Mouse (Mus musculus) megakaryocyte, embryonic 14.5 days (primary cell): Measurements from ENCODE around the gene Mxra7.

Source experiments
- FLI1 ChIP-seq: IDR thresholded peaks from 2 replicates; pipeline ENCODE4 v1.6.1; 2012; ENCODE audit warnings: low read length, inconsistent platforms, mixed read lengths
- GATA1 ChIP-seq: IDR thresholded peaks from 3 replicates; pipeline ENCODE4 v1.6.1; 2012; ENCODE audit warnings: mixed read lengths, low read length, inconsistent platforms, borderline replicate concordance

GRCm38 (mm10) chr11:116840748-116841147 is 12.9 kb upstream of the Mxra7 start:
- TF ChIP-seq GATA1 = no peak
- no peak for TF ChIP-seq FLI1
